Mouse (Mus musculus): ENCODE results near the gene Cdc42bpg.

DNA sequence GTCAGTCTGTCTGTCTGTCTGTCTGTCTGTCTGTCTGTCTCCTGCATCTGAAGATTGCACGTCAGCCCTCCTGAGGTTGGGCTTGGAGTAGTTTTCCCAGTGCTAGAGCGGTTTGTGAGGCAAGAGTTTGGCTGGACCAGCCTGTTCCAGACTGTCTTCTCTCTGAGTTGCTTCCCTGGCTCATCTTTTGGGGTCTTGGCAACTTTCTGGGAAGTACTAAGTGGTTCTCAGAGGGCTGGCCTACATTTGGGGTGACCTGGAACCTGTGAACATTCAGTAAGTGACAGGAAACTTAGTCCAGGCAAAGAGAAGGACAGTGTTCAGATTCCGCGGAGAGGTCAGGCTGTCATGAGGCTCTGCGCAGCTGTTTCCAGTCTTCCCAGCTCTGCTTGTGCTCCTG is 14.0 kb upstream of the Cdc42bpg start:
- TF ChIP-seq CTCF (IDR thresholded peaks at IDR 0.05; ENCODE audit: low read depth) (no peak), EP300 (IDR thresholded peaks at IDR 0.05; ENCODE audit: low read depth) (no peak)

All from liver, postnatal 0 days (tissue).